Mouse (Mus musculus) hindbrain, embryonic 12.5 days (tissue): ENCODE measurements around the gene Fam131a. TPM values are rescaled to one million over a fixed set of nuclear protein-coding genes. Genes with fewer than 3 reads are reported as not detected.

Experiments used
- ATAC-seq: fragments of 200-750 bp; cut with Nextera tagmentation; 2 replicates; pipeline ENCODE4 v1.8.0; 2017; ENCODE audit warnings: moderate TSS enrichment; ENCODE audit not compliant: low FRiP score
- H3K27ac ChIP-seq: fragments of 300-500 bp; sonication (generic); 2 replicates; pipeline ENCODE4 v1.5.1; 2016; ENCODE audit warnings: mild to moderate bottlenecking
- H3K27me3 ChIP-seq: fragments of 300-500 bp; sonication (generic); 2 replicates; pipeline ENCODE4 v1.6.1; 2016; ENCODE audit warnings: mild to moderate bottlenecking
- H3K36me3 ChIP-seq: fragments of 300-500 bp; sonication (generic); 2 replicates; pipeline ENCODE4 v1.6.1; 2016; ENCODE audit warnings: mild to moderate bottlenecking
- H3K4me1 ChIP-seq: fragments of 300-500 bp; sonication (generic); 2 replicates; pipeline ENCODE4 v1.6.1; 2016
- H3K4me2 ChIP-seq: fragments of 300-500 bp; sonication (generic); replicated peaks from 2 replicates; pipeline ENCODE4 v1.6.1; 2016; ENCODE audit warnings: mild to moderate bottlenecking
- H3K4me3 ChIP-seq: fragments of 300-500 bp; sonication (generic); 2 replicates; pipeline ENCODE4 v1.5.1; 2016; ENCODE audit warnings: mild to moderate bottlenecking
- H3K9ac ChIP-seq: fragments of 300-500 bp; sonication (generic); 2 replicates; pipeline ENCODE4 v1.6.1; 2016; ENCODE audit warnings: mild to moderate bottlenecking, moderate library complexity
- H3K9me3 ChIP-seq: fragments of 300-500 bp; sonication (generic); replicated peaks from 2 replicates; pipeline ENCODE4 v1.6.1; 2016; ENCODE audit warnings: mild to moderate bottlenecking
- WGBS: fragments of 180-500 bp; shearing (Covaris S2); methylation state at CpG from one replicate; pipeline ENCODE4 v1.1.7; 2016; 5-methylcytosine and 5-hydroxymethylcytosine counted together
- polyA plus RNA-seq: library from polyadenylated mRNA; unstranded; fragments of >200 nt; fragmentation: Nextera tagmentation; extraction: Ambion mirVana; gene quantifications from 2 replicates; pipeline ENCODE4 v1.2.1, GENCODE M21; 2016

Gene Fam131a
- polyA plus RNA-seq, 1 experiment from 2014 or later: 19.8 TPM

DNA sequence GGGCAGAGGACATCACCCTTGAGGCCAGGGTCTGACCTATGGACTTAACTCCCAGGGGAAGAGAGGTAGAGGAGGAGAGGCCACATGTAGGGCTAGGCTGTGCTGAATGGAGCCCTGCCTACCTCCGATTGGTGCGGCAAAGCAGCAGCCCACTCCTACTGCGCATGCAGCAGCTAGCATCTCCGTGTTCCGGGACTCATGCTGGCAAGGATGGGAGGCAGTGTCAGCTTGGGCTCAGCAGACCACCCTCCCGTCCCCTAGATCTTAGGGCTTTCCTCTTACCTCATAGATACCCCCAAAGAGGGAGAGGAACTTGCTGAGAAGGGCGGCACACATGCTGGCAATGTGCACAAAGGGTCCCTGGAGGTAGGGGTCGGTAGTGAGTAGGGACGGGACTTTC is 19.1 kb downstream of the Fam131a start:
- WGBS: 79% methylated on average over 9 of the region's 9 CpGs

DNA sequence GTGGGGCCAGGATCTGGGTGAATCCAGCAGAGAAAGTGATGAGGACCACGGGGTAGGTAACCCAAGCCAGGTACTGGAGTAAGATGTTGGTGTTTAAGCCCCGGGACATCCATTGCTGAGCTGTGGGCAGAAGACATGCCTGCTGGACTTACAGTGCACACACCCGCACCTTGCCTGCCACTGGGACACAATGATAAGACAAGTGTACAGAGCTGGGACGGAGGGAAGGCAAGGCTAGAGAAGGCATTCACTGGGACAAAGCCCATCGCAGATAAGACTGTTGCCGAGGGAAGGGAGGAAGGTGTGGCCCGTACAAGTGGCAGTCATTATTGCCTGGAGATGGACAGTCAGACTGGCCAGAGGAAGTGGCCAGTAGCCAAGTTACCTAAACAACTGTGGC is 19.8 kb downstream of the Fam131a start:
- Histone ChIP-seq H3K27me3 (no peaks in the 10 kb centered on the region), H3K9me3 (no peaks in the 10 kb centered on the region), H3K36me3 (peaks cover 38% of the 10 kb centered on the region), H3K4me3 (no peak overlapping the region), H3K9ac (no peak overlapping the region), H3K27ac (no peak overlapping the region), H3K4me2 (no peak overlapping the region), H3K4me1 (peaks cover 37% of the 10 kb centered on the region)
- no peak for ATAC-seq
- 91% methylated on average over 7 of the region's 7 CpGs for WGBS

More for the DNA sequence above, 19.1 kb downstream of the Fam131a start:
- no peak overlapping the region for H3K4me3 ChIP-seq
- peaks cover 45% of the 10 kb centered on the region for H3K36me3 ChIP-seq
- H3K4me1 ChIP-seq: peaks cover 34% of the 10 kb centered on the region
- ATAC-seq: no peak
- no peaks in the 10 kb centered on the region for H3K27me3 ChIP-seq
- H3K9ac ChIP-seq: no peak overlapping the region
- H3K4me2 ChIP-seq: no peak overlapping the region
- no peak overlapping the region for H3K27ac ChIP-seq
- no peaks in the 10 kb centered on the region for H3K9me3 ChIP-seq

DNA sequence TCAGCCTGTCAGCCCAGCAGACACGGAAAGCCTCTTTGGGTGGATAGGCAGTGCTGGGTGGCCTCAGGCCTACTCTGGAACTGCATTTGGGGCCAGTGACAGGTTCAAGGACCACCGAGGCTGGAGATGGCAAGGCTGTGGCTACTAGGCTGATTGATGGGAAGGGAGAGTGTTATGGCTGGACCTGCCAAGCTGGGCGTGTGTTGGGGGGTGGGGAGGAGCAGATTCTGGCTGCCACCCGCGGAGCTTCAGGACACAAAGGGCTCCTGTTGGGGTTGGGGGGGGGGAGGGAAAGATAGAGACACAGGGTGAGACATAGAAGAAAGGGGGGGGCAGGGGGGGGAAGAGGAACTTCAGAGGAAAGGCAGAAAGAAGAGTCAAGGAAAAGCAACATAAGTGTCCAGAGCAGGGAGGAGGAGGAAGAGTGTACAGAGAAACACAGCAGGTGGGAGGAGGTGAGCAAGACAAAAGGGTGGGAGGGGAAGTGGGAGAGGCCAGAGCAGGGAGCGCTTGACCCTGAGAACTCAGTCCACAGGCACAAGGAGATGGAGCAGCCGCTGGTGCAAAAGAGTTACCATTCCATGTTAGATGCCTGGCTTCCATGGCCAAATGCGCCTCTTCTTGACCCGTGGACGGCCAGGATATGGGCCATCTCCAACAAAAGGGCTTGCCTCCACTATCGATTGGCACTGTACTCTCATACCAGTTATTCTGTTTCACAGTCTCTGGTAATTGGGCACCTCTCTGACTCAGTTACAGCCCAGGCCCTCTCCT is 21.5 kb downstream of the Fam131a start:
- peak overlapping the region; percentile 67 for H3K4me3 ChIP-seq
- H3K27me3 ChIP-seq: no peaks in the 10 kb centered on the region
- H3K4me2 ChIP-seq: peak overlapping the region; percentile 89
- ATAC-seq: no peak
- 0 out of 2 replicates have a peak overlapping the region, but pooled peaks have one; percentile 30 for H3K27ac ChIP-seq
- no peaks in the 10 kb centered on the region for H3K9me3 ChIP-seq
- H3K36me3 ChIP-seq: peaks cover 29% of the 10 kb centered on the region
- peaks cover 46% of the 10 kb centered on the region for H3K4me1 ChIP-seq
- WGBS: 27% methylated on average over 11 of the region's 11 CpGs
- H3K9ac ChIP-seq: peak overlapping the region; percentile 83

DNA sequence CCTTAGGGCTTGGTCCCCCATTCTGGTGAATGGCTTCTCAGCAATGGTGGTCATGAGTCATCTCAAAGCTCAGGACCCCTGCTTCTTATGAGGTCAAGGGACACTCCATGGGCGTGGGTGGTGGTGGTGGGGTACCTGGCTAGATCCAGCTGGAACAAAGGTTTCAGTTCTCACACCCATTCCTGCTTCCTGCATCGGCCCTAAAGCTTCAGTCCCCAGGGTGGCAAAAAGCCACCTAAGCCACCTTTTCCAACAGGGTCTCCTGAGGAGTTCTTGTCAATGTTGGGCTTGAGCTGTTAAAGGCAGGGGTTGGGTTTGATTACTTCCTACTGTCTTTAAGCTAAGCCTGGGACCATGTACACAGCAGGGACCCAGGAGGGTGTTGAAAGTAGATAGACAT is 22.1 kb downstream of the Fam131a start:
- Histone ChIP-seq H3K36me3 (peaks cover 28% of the 10 kb centered on the region), H3K4me1 (peaks cover 46% of the 10 kb centered on the region), H3K9me3 (no peaks in the 10 kb centered on the region), H3K4me2 (peak overlapping the region; percentile 89), H3K27me3 (no peaks in the 10 kb centered on the region), H3K27ac (peak overlapping the region; percentile 93; the same call in 1 of the 2 replicates), H3K4me3 (peak overlapping the region; percentile 67), H3K9ac (peak overlapping the region; percentile 83; the same call in 1 of the 2 replicates)
- 43% methylated on average over 2 of the region's 2 CpGs for WGBS
- no peak for ATAC-seq

DNA sequence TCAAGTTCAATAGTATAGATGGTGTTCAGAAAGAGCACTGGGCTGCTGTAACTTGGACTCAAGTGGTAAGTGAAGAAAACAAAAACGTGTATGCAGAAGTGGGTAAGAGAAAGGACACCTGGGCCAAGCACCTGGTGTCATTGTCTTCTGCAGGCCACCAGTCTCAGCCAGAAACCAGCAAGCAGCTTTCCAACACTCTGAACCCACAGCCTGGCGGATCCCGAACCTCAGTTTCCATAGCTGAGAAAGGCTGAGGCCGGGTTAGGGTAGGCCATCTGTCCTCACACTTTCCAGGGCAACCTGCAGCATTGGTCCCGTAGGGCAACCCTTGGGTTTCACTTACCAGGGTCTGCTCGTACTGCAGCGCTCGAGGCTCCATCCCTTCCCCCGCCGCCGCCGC is 22.5 kb downstream of the Fam131a start:
- peak overlapping the region; percentile 83 for H3K9ac ChIP-seq
- H3K9me3 ChIP-seq: no peaks in the 10 kb centered on the region
- H3K4me3 ChIP-seq: peak overlapping the region; percentile 67
- WGBS: under 1% methylated on average over 12 of the region's 12 CpGs
- H3K4me1 ChIP-seq: peaks cover 46% of the 10 kb centered on the region
- H3K4me2 ChIP-seq: peak overlapping the region; percentile 89
- no peak; the same call in 1 of the 2 replicates for ATAC-seq
- H3K36me3 ChIP-seq: peaks cover 24% of the 10 kb centered on the region
- H3K27ac ChIP-seq: peak overlapping the region; percentile 93
- no peaks in the 10 kb centered on the region for H3K27me3 ChIP-seq

DNA sequence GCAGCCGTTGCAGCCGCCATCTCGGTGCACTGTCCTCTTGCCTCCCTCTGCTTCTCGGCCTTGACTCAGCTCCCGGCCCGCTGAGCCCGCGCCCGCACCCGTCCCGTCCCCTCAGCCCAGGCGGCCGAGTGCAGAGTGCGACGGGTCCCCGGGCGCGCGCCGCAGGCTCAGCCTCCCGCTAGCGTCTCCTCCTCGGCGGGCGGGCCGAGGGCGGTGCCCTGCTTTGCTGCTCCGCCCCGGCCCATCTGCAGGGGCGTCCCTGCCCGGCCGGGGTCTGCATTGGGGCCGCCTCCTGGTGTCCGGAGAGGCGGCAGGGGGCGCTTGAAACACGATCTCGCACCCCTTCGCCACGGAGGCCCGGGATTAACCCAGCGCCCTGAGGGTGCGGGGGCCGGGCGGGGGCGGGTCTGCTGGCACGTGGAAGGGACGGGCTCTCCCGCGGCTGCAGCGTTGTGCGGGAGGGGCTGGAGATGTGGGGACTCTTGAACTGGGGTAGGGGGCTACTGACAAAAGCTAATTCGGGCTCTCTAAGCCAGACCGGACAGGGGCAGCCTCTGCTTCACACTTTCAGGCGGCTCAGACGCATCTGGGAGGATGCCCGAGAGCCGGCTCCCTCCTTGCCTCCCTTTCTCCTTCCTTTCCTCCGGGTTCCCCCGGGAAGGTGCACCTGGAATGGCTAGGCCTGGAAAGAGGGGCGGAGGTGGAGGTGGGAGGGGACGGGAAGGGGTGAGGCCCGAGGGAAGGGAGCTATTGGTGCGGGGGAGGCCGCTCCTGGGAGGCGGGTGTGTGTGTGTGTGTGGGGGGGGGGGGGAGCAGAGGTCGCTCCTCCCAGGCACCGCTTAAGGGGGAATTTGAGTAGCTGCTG is 23.2 kb downstream of the Fam131a start:
- peaks cover 46% of the 10 kb centered on the region for H3K4me1 ChIP-seq

DNA sequence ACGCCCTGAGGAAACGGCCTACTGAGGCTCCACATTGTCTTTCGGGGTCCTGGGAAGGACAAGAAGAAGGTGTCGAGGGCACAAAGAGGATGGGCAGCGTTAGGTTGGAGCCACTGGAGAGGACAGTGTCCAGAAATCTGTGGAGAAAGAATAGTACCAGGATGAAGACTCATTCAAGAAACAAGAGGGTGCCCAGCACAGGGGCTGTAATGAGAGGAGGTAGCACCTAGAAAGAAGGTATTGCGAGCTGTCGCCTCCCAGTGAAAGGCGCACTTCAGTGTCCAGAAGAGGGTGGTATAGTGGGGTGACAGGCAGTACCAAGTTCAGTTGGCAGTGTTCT is 23.8 kb downstream of the Fam131a start:
- H3K9me3 ChIP-seq: no peaks in the 10 kb centered on the region
- H3K27ac ChIP-seq: peak overlapping the region; percentile 93
- peak overlapping the region; percentile 89 for H3K4me2 ChIP-seq
- no peaks in the 10 kb centered on the region for H3K27me3 ChIP-seq
- peak overlapping the region; percentile 67 for H3K4me3 ChIP-seq
- peaks cover 13% of the 10 kb centered on the region for H3K36me3 ChIP-seq
- H3K4me1 ChIP-seq: peaks cover 46% of the 10 kb centered on the region
- no peak; the same call in none of the 2 replicates for ATAC-seq
- WGBS: under 1% methylated on average over 8 of the region's 8 CpGs
- H3K9ac ChIP-seq: peak overlapping the region; percentile 83

More for the DNA sequence above, 23.2 kb downstream of the Fam131a start:
- peak; percentile 88 for ATAC-seq
- under 1% methylated on average over 58 of the region's 68 CpGs for WGBS
- H3K9me3 ChIP-seq: no peaks in the 10 kb centered on the region
- no peaks in the 10 kb centered on the region for H3K27me3 ChIP-seq
- peak overlapping the region; percentile 83 for H3K9ac ChIP-seq
- peaks cover 17% of the 10 kb centered on the region for H3K36me3 ChIP-seq
- H3K27ac ChIP-seq: peak overlapping the region; percentile 93
- peak overlapping the region; percentile 67 for H3K4me3 ChIP-seq
- H3K4me2 ChIP-seq: peak overlapping the region; percentile 89

DNA sequence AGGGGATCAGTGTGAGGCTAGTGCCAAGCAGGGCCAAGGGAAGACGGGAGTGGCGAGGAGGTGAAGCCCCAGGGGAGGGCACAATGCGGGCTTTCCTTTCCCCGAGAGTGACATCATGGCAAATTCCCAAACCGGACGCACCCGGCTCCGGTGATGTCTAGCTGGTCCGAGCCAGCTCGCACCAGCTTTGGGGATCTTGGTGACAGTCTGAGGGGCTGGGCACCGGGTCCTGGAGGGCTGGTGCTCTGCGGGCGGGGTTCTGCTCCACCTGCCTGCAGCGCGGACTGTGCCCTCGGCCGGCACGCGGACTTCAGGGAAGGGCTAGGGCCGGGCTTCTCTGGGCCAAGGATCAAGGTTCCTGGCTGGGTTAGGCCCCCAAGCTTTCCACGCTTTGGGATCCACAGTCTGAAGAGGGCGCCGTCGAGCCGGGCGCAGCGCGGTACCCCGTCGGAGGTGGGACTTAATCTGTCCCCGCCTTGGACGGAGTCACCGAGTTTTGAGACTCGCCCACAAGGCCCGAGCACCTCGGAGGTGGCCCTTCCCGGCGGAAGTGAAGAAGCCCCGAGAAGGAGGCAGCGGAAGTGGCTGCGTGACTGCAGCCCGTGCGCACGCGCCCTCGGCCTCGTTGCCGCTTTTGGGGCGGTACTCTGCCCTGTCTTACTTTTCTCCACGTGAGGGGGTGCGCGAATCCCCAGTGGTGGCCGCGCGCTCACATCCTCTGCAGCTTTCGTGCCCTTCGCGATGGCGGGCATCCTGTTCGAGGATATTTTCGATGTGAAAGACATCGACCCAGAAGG is 24.3 kb downstream of the Fam131a start, which contains the start of the genes Polr2h and Clcn2:
Gene Polr2h (plus strand): TSS at position 485 of the 797 bp plus-strand sequence.
Gene Clcn2 (minus strand): TSS at position 566 of the 797 bp plus-strand sequence.
- Histone ChIP-seq H3K9ac (peak within 1 kb of the TSS; percentile 83), H3K4me1 (peaks cover 46% of the 10 kb centered on the region), H3K4me2 (peak within 1 kb of the TSS; percentile 89), H3K4me3 (peak within 1 kb of the TSS; percentile 67), H3K36me3 (peaks cover 14% of the 10 kb centered on the region), H3K9me3 (no peaks in the 10 kb centered on the region), H3K27me3 (no peaks in the 10 kb centered on the region), H3K27ac (peak within 1 kb of the TSS; percentile 93)
- peak; percentile 60 for ATAC-seq
- under 1% methylated on average over 58 of the region's 62 CpGs for WGBS

DNA sequence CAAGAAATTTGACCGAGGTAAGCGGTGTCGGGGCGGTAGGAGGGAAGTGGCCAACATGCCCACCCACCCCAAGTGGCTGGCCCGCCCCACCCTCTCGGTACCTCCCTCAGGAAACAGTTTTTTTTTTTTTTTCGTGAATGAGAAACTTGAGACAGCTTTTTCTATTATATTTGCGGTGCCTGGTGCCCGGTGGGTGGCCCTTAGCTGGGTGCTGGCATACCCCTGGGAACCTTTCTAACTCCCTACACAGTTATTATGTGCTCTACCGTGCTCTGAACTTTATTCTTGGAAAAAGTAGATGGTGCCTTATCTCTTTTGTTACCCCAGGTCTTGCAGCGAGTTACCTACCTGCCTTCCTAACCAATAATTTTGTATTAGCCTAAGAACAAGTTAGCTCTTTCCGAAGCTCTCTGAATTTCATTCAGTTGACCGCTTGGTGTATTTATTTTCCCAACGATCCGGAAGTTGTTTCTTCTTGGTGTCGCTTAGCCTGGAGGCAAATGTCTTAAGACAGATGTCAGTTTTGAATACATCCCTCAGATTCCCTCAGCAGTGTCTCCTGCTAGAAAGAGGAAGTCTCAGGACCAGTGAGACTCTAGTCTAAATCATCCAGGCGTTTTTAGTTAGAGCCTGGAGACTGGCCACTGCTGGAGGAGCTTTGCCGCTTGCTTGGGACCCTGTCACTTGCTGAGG is 25.1 kb downstream of the Fam131a start:
- peak overlapping the region; percentile 67 for H3K4me3 ChIP-seq
- 3% methylated on average over 18 of the region's 18 CpGs for WGBS
- peaks cover 11% of the 10 kb centered on the region for H3K36me3 ChIP-seq
- no peaks in the 10 kb centered on the region for H3K9me3 ChIP-seq
- H3K4me1 ChIP-seq: peaks cover 46% of the 10 kb centered on the region
- peak overlapping the region; percentile 83 for H3K9ac ChIP-seq
- H3K27ac ChIP-seq: peak overlapping the region; percentile 93; the same call in 1 of the 2 replicates
- H3K27me3 ChIP-seq: no peaks in the 10 kb centered on the region
- ATAC-seq: no peak; the same call in 1 of the 2 replicates
- peak overlapping the region; percentile 89 for H3K4me2 ChIP-seq

DNA sequence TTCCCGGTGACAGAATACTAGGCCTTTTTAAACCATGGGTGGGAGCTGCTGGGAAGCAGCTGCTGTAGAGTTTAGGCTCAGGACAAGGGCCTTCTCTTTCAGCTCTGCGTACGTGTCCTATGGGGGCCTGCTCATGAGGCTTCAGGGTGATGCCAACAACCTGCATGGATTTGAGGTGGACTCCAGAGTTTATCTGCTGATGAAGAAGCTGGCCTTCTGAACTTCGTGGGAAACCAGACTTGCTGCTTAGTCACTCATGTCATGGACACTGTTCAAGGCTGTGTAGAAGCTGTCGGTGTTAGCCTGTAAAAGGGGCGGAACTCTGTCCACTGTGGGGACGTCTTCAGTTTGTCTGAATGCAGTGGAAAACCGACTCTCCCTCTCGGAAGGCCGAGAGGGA is 28.8 kb downstream of the Fam131a start:
- no peak for ATAC-seq
- peaks cover 17% of the 10 kb centered on the region for H3K4me1 ChIP-seq
- no peaks in the 10 kb centered on the region for H3K27me3 ChIP-seq
- no peak overlapping the region for H3K27ac ChIP-seq
- H3K36me3 ChIP-seq: peaks cover 11% of the 10 kb centered on the region
- H3K4me2 ChIP-seq: no peak overlapping the region
- H3K9me3 ChIP-seq: no peaks in the 10 kb centered on the region
- no peak overlapping the region for H3K9ac ChIP-seq
- H3K4me3 ChIP-seq: no peak overlapping the region
- 88% methylated on average over 10 of the region's 10 CpGs for WGBS

DNA sequence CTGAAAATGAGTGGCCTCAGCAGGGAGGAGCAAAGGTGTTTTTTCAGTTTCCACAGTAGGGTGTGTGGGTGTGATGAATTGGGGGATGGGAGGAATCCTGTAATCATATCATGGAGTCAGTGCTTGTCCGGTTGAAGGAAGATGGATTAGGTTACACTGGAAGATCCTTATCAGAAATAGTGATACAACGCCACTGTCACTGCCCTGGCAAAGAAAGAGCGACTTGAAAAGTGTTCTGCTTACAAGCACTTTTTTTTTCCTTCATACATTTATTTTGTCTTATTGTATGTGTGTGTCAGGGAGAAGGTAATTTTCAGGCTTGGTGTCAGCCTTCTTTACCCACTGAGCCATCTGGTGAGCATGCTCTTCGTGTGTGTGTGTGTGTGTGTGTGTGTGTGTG is 29.7 kb downstream of the Fam131a start:
- Histone ChIP-seq H3K9me3 (no peaks in the 10 kb centered on the region), H3K4me2 (no peak overlapping the region), H3K4me1 (peaks cover 12% of the 10 kb centered on the region), H3K27me3 (no peaks in the 10 kb centered on the region), H3K4me3 (no peak overlapping the region), H3K36me3 (peaks cover 11% of the 10 kb centered on the region), H3K9ac (no peak overlapping the region), H3K27ac (no peak overlapping the region)
- no peak for ATAC-seq
- 74% methylated on average over 4 of the region's 4 CpGs for WGBS
